Mouse (Mus musculus) cortical plate, adult 2 months (tissue): Measurements from ENCODE around the gene Gata3.

ENCODE experiments used
- CTCF ChIP-seq: fragments of 200-500 bp; IDR thresholded peaks from 2 replicates; pipeline ENCODE4 v1.5.1; 2011; ENCODE audit warnings: mild to moderate bottlenecking, control low read depth, low read length; ENCODE audit not compliant: insufficient read depth; ENCODE audit errors: extremely low read depth
- POLR2A ChIP-seq: fragments of 200-500 bp; IDR thresholded peaks from 2 replicates; pipeline ENCODE4 v1.6.1; 2011; ENCODE audit warnings: mild to moderate bottlenecking, low read length, control low read depth; ENCODE audit not compliant: insufficient read depth; ENCODE audit errors: extremely low read depth

DNA sequence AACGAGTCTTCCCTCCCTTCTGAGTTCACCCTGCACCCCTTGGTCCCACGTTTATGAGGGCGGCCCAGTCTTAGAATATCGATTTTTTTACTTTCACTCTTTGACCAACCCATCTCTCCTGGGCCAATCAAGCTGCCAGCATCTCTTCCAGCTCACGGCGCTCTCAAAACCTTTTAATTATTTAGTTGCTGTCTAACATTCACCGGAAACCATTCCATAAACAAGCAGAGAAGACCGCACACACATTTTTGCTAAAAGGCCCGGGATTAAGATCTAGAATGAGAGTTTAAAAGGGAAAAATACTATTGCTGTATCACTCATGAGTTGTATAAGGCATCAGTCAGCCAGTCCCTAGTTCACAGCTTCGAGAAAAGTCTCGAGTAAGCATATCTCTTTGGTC lies 9.6 kb downstream of the Gata3 start:
- no peak for TF ChIP-seq POLR2A
- TF ChIP-seq CTCF, result no peak
